Mouse (Mus musculus): ENCODE results near the gene Babam2.
A peak's percentile ranks its signal among the peaks of the same experiment; 100 is the strongest.

Gene Babam2

DNA sequence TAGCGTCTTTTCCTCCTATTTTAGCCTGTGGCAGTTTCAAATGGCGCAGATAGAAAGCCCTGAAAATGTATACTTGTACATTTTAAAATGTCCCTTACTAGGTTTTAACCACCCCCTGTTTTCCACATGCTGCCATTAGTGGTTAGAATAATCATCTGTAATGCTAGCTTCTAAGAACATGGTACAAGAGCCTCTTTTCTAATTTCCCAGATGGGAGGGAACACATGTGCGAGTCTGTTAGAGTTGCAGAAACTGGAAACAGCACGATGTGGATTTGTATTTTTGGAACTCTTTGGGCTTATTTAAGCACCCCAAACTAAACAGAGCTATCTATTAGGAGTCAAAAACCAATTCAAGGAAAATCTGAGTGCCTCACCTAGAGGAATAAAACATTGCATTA, 195.1 kb downstream of the Babam2 start:
- DNase-seq: no peak

DNA sequence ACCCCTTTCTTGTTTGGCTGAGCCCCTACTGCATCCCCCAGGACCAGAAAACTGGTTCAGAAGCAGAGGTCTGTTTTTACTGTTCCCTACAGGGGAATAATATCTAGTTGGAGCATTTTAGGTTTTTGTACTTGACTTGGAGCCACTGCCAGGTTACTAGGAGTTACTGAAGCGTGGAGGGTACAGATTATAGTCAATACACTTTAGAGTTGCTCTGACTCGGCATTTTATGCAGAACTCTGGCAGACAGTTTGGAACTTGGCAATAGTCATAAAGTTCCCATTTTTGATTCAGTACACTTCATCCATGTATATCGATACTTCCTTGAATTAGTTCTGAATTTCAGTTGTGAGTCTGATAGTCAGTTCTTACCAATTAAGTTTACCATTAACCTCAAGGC, 202.4 kb downstream of the Babam2 start:
- DNase-seq: no peak

DNA sequence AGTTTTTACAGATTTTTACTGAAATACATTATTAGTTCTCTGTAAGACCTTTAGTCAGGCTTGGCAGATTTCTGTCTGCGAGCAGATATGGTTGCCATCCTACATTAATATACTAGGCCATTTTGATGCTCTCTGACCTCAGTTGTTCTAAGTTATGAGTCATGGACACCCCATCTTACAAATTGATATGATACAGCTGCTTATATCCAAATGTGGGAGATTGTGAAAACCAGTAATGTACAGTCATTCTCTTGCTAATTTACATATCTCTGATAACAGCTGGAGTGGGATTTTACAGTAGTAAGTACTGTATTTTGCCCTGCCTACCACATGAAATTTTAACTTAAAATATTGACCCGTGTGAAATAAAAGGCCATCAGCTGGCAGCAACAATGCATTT, 204.7 kb downstream of the Babam2 start:
- DNase-seq: no peak

DNA sequence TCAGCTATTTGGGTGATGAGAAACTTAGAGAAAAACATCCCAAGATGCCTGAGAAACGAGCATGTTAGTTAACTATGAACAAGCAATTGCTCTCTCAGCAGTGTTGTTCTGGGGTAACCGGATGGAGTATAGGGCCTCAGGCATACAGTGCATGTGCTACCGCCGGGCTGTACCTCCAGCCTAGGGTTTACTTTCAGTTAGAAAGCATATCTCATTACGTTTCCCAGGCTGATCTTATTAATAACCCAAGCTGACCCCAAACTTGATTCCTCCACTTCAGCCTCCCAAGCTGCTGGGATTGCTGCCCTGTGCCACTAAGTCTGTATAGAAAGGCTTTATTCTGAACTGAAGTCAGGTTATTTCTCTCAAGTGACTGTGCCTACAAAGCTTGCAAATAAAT, 205.4 kb downstream of the Babam2 start:
- DNase-seq: peak; percentile 51

DNA sequence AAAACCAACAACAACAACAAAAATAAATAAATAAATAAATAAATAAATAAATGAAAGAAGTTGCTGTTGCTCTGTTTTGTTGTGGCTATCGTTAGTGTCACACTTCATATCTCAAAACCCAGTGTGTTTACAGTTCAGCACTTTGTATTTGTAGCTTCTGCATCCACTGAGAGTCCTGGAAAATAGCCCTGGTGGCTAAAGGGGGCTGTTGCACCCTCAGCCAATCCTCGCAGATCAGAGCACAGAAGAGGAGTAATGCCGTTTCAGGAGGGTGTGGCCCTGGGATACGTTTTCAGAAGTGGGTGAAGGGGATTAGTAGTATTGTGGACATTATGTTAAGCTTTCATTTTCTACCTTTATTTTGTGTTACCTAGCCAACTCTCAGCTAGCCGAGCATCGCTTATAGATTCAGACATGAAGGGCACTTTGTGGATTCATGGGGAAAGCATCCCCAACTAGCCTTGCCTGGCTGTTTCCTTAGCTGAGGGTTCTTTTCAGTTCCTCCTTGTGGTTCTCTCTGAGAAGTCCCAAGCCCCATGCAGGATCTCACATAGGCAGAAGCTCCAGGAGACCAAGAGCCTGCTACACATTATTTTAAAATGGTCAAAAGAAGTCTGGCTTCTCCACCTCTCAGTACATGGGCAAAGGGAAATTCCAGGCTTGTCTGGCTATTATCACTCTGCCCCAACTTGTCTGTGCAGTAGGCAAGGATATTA, 207.6 kb downstream of the Babam2 start:
- DNase-seq: peak; percentile 89

DNA sequence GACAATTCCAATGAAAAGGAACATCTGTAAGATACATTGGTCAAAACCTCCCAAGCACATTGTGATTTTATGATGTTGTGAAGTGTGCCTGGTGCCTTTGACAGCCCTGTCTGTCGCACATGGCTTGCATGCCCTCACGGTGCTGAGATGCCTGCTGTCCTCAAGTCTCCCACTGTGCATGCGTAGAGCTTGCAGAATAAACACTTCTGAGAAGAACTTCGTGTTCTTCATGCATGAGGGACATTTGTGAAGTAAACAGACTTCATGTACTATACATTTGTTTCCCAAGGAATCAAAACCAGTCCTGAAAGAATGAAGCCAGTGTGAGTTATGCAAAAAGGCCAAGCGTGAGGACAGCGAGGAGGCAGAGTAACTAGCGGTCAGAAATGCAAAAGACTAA, 208.3 kb downstream of the Babam2 start:
- DNase-seq: peak; percentile 48

DNA sequence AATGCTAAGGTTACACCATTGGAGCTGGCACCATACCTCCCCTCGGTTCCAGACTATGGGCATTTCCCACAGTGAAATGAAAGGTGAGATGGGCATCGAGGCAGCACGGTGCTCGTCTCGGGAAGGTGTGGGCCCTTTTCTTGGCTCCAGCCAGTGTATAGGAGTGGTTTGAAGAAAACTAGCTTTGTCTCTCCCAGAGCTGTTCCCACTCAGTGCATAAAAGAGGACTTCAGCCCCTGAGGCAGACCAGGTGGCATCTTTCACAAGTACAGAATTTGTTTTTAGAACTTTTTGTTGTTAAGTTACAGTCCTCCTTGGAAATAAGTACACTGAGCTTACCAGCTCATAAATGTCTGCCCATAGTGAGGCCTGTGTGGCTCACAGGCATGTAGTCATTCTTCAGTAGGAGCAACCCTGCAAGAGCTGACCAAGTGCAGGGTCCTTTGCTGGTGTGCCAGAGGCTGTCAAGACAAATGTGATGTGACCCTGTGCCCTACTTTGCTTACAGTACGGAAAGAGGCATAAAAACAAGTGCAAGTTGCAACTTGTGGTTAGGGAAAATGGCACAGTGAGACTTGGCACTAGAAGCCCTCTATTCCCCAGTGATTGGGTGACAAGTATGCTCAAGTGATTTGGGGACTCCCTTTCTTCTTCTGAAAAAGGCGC, 208.9 kb downstream of the Babam2 start:
- peak; percentile 60 for DNase-seq

DNA sequence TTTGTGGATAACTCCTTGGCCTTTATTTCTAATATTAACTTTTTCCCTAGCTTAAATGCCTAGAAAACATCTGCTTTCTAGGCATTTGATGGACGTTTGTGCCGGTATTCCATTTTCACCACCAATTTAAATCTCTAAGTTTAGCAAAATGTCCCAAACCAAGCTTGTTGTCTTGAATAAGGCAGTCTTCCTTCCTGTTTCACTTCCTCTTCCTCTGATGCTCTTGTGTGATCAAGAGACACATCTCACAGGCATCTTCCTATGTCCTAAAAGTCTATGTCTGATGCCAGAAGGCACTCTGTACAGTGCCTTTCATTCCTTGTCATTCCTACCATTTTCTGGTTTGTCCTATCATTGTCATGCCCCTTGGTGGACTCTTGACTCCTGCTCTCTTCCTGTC, 210.5 kb downstream of the Babam2 start:
- peak; percentile 54 for DNase-seq

DNA sequence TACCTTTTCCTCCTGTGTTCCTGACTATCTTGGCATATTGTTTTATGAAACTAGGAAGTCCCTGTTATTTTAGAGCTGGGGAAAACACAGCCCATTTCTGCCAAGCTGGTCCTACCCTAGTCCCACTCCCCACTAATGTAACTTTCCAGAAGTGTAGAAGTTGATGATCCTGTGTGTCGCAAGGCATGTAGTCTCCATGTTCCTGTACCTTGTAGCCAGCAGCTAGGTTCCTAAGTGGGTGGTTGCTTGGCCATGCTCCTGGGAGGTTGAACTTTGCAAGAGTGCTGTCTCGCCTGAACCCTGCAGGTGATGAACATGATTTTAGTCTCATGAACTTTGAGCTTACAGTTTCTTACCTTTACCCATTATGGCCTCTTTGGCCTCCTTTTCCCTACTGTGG, 211.3 kb downstream of the Babam2 start:
- peak; percentile 54 for DNase-seq

DNA sequence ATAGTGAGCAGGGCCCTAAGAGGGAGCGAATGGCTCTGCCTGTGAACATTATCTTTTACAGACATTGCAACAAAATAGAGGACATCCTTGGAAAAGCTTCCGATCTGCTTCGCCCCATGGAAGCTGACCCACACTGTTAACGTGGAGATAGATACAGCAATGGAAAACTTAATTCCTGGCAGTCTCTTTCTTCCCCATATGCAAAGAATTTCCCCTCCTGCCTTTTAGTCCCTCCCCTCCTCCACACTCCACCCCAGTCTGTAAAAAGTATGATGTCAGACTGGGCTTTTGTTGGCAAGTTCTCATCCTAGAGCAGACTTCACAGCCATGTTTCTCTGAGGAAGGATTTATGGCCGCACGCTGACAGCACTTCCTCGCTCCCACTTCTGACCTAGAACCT, 218.8 kb downstream of the Babam2 start:
- peak; percentile 79 for DNase-seq

DNA sequence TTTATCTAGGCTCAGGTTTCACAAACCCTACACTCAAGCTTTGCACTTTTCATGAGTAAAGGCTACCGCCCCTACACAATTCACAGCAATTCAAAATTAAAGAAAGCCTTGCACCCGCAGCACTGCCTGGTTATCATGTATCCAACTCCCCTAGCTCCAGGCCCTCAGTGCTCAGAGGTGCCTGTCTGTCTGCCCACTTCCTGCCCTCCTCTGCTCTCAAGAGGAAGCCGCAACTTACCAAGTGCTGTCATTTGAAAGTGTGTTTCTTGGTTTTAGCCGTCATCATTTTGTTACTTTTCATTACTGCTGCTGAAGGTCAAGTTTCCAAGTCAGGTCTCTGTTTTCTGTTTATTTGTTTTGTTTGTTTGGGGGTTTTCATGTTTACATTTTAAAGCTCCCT, 221.1 kb downstream of the Babam2 start:
- peak; percentile 76 for DNase-seq

DNA sequence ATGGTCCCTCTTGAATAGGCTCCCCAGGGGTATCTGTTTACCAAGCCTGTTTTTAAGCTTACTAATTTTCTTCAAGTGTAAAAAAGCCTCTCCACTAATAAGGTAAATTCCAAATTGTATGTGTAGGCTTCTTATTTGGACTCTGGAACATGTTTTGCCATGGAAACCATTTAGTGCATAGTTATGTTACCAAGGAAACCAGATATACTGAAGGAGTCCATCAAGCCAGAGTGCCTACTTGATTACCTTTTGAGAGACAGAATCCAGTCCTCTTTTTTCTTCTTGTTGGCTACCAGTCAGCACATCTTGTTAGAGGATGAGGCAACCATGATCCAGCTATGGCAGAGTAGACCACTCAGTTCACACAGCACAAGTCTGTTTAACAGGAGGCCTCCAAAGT, 222.6 kb downstream of the Babam2 start:
- DNase-seq: no peak

DNA sequence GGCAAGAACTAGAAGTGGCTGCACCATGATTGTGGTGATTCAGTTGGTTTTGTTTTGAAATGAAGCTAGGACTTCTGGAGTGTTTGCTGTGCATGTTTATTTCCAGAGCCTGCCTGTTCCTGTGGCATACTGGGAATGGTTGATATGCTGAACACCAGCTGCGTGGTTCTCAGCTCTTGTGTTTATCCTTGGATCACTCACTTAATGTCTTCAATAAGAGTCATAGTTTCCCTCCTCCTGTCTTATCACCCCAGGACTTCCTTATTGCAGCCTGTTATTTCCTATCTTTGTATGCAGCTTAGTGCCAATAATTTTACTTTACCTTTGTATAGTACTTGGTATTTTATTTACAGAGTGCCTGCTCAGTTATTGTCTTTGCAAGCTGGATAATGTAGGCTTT, 223.4 kb downstream of the Babam2 start:
- DNase-seq: peak; percentile 61

DNA sequence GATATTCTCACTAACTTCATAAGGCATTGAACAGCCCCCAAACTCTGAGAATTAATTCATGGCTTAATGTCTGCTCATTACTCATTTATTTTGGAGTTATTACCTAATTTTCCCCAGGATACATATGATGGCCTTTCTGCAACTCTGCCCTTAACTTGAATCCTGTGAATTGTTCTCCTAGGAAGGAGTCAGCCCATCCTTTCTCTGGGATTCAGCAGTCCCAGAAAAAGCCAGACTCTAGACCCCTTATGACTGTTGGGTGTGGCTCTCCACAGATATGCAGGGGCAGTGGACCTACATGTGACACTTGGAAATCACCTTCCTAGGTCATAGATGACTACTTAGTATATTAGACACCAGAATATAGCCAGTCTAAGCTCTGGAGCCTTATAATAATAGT, 226.6 kb downstream of the Babam2 start:
- peak; percentile 78 for DNase-seq

DNA sequence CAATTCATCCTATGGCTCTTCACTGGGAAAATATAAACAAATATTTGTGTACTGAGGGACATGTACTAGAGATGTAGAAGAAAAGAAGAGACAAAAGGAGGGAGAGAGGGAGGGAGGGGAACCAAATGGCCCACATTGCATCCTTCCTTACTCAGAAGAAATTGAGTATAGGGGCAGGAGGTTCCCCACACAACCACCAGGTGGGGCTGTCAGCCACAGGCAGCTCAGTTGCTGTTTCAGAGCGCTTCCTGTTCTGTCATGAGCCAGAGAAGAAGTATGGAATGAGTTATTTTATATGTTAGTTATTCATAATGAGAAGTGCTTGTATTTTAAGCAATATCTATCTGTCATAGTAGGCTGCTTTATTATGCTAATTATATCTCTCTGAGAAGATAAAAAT, 229.1 kb downstream of the Babam2 start:
- no peak for DNase-seq

DNA sequence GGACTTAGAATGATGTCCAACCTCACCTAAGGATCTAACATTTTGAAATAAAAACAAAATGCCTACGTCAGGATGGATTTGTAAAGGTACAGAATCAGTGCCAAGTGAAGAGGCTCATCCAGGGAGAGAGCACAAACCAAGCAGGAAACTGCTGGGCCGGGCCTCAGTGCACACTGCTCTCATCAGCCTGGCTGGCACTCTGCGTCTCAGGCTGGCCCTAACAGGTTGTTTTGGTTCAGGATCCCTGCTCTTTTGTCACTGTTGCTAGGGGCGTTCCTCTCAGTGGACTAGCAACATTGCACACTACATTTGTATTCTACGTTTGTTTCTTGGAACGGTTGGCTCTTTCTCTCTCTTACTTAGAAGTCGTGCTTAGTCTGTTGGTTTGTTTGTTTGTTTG, 231.5 kb downstream of the Babam2 start:
- DNase-seq: no peak

DNA sequence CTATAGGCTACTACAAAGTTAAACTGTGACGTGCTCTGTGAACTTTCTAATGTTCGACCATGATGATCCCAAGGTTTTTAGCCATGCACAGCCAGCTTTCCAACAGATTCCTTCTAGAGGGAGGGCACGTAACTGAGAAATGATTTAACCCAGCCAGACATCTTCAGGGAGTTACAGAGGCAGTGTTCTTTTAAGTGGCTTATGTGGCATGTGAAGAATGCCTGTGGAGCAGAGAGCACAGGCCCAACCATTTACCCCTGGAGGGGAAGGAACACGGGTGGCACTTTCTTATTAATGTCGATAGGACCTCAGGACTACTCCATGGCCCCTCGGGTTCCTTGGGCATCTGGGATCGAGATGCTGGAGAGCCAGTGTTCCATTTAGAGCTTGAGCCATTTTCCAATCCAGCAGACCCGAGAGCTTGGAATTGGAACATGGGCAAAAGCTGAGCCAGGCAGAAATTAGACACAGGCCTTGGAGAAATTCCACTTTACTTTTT, 233.7 kb downstream of the Babam2 start:
- DNase-seq: no peak

DNA sequence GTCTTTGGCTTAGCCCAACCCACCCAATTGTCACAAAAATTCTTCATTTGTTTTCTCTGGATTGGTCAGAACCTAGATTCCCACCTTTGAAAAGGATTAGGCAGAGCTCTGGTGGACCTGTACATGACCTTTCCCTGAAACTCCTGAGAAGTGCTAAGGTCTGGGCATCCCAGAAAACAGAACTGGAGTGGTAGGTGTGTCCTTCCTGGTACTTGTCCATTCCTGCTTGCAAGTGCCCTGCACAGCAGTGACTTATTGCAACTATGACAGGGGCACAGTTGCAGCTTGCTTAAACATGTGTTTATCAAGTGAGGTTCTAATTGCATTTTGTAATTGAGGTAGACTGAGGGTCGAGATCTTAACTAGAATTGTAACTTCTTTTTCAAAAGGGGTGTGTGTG, 234.2 kb downstream of the Babam2 start:
- DNase-seq: no peak

DNA sequence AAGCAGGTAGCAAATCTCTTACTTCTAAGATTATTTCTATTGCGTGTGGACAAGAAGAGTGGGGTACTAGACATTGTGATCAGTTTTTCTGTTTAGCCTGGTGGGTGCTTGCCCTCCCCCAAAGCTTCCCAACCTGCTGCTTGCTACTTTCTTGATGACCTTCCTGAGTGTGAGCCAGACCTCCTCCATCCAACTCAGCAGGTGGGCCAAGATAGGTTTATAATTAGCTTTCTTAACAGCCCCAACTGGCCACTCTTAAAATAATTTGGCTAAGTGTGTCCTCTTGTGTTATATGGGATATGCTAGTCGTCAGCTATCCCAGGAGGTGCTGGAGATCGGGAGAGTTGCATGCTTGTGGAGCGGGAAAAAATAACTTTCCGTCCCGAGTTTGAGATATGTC, 235.8 kb downstream of the Babam2 start:
- DNase-seq: peak; percentile 91

DNA sequence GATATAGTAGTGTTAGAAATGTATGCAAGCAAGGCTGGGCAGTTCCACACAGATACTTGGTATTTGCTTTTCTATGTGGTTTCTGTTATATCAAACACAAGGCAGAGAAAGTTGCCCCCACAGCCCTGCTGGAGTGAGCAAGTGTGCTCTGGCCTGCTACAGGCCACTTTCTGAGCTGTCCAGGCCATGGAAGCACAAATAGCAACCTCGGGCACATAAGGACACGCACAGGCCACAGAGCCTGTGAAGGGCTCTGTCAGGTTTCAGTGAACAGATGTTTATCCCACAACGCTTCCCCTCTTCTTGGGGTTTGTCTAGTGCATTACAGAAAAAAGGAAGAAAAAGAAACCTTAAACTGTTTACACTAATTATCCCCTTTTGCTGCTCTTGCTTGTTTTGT, 236.9 kb downstream of the Babam2 start:
- peak; percentile 90 for DNase-seq

DNA sequence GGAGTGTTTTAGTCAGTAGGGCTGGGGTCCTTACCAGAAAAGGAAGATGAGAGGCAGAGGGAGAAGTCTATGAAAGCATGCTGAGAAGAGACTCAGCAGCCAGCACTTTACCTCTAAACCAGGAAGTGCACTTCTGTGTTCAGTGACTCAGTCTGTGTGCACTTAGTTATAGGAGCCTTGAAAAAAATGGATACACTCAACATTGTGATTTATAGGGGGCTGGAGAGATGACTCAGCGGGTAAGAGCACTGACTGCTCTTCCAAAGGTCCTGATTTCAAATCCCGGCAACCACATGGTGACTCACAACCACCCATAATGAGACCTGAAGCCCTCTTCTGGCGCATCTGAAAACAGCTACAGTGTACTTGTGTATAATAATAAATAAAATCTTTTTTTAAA, 238.5 kb downstream of the Babam2 start:
- no peak for DNase-seq

DNA sequence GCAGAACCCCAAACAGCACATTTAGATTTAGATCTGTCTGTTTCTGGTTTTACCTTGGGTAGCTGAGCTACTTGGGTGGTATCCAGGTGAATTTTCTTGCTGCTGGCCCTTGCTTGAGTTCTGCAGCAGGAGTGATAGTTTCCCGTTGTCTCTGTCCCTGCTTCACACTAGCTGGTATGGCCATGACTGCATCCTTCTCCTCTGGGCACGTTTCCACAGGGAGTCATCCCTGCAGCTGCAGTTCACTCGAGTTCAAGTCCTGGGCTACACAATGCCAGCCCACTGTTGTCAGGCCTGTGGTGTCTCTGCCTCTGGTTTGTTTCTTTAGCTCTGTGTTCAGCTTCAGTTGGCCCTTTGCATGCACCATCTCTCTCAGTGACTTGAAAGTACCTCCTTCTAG, 239.0 kb downstream of the Babam2 start:
- DNase-seq: no peak

DNA sequence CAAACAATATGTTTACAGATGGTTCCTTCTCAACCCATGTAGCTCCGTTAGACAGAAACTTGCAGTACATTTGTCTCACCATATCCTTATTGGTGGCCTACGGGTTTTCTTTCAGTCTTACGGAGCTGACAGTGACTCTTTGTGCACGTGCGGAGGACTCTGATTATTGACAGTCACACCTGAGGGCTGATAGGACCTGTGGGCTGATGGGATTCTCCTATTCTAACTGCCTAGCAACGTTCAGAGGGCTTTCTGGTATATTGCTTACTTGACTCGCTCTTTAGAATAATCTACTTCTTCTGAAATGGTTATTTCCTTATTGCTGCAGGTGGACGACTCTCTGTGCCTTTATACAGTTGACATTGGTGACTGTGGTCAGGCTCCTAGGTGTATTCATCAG, 243.4 kb downstream of the Babam2 start:
- no peak for DNase-seq

DNA sequence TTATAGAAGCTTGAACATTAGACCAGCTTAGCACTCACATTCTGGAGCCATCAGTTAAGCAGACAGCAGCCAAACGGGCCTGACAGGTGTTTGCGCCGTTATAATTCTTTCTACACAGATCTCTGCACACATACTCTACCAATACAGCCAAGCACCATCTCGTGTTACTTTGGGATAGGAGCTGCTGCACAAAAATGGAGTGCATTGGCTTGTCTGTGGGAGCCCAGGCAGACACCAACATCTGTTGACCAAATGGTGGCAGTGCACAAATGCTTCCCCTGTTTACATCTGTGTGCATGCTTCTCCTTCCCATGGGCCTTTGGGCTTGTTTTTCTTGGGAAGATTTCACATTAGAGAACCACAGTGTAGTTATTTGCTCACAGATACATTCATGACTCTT, 249.7 kb downstream of the Babam2 start:
- DNase-seq: peak; percentile 95

DNA sequence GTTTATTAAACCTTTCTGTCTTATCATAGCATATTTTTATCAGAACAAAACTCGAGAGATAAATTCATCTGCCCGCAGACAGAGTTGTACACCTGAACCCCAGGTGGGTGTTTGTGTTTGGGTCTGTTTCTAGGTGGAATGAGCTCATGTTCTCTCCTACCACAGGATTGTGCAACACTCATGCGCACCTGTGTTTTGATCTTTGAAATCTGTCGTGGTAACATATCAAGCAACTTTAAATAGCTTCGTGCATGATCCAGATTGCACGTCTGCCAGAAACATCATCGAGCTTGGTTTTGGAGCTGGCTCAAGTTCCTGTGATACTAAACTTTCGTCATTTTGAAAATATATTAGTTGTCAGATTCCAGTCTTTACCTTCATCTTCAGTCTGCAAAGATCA, 251.9 kb downstream of the Babam2 start:
- peak; percentile 74 for DNase-seq
